In the genomic region with DNA sequence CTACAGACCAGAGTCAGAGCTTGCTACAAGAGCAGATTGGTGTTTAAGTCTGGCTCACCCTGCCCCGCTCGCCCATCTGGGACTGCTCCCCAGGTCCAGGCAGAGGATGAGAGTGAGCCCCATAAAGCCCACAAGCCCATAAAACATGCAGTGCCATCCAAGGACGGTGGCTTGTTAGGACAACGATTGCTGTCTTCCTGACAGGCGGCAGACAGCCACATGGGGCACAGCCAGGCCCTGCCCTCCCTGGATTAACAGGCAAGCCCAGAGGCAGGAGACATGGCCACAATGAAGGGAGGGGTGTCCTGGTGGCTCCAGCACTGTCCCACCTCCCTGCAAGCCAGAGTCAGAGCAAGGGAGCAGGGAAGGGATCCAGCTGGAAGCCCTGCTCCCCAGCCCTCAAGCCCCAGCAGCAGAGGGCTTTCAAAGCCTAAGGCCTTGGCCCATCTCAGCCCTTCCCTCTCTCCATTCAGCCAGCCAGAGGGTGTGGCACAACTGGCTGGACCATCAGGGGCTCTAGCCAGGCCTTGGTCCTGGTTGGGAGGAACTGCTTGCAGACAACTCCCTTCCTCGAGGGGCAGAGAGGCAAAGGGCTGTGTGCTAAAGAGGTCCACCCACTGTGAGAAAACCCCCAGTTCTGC, we compare ENCODE assay signal across 9 mouse cellular contexts. TPM values are rescaled to one million over a fixed set of nuclear protein-coding genes. Genes with fewer than 3 reads are reported as not detected.
DNase-seq lines count a peak whose midpoint lies in the region; ATAC-seq and TF ChIP-seq lines count a peak whose summit lies in the region.
"Had no signal": no experiment of that assay in that cellular context is flagged by ENCODE, and none has a peak within 500 bp of the region (broad histone marks: within the 10 kb centered on the region; RNA-seq: fewer than 3 reads in every experiment).

No protein-coding gene starts in this region.

- no peak overlapping the region for H3K27ac ChIP-seq in intestine, embryonic 16.5 days (ENCODE audit: low read length)
- H3K27ac ChIP-seq in stomach, postnatal 0 days (replicated peaks) = peak overlapping the region; percentile 82
- H3K27ac ChIP-seq: neural tube, embryonic 12.5 days had no signal

- WGBS in intestine, embryonic 16.5 days = 57% methylated on average over 6 of the region's 6 CpGs
- WGBS in stomach, postnatal 0 days = 54% methylated on average over 6 of the region's 6 CpGs

- H3K4me1 ChIP-seq in intestine, embryonic 16.5 days (ENCODE audit: control insufficient read depth, insufficient read depth, low read length) = peaks cover 12% of the 10 kb centered on the region
- peaks cover 3% of the 10 kb centered on the region for H3K4me1 ChIP-seq in stomach, postnatal 0 days (replicated peaks; ENCODE audit: control insufficient read depth, insufficient read depth)

- peak; percentile 55 for DNase-seq in adrenal gland, postnatal 10 days
- no peak for DNase-seq in adrenal gland, adult 18-20 months (ENCODE audit: low spot score in 2 of 2)
- DNase-seq in urinary bladder, postnatal 14 days (ENCODE audit: low spot score) = peak; percentile 74
- no peak for DNase-seq in urinary bladder, adult 2 months (ENCODE audit: low spot score)
- peak; percentile 47 for DNase-seq in stomach, postnatal 0 days (ENCODE audit: low spot score)
- no peak for DNase-seq in frontal cortex, postnatal 14 days (ENCODE audit: low spot score in 2 of 2)
- no peak for DNase-seq in thymus, postnatal 4 days

- no peaks in the 10 kb centered on the region for H3K27me3 ChIP-seq in intestine, embryonic 16.5 days (replicated peaks; ENCODE audit: control insufficient read depth, insufficient read depth, low read length)
- no peaks in the 10 kb centered on the region for H3K27me3 ChIP-seq in stomach, postnatal 0 days (ENCODE audit: control insufficient read depth, insufficient read depth, low read length)
- H3K27me3 ChIP-seq: neural tube, embryonic 12.5 days had no signal

- no peaks in the 10 kb centered on the region for H3K9me3 ChIP-seq in intestine, embryonic 16.5 days (ENCODE audit: control insufficient read depth, low read length)
- H3K9me3 ChIP-seq in stomach, postnatal 0 days (ENCODE audit: control insufficient read depth, low read length) = no peaks in the 10 kb centered on the region
- H3K9me3 ChIP-seq: neural tube, embryonic 12.5 days had no signal

- no peak overlapping the region for H3K9ac ChIP-seq in intestine, embryonic 16.5 days (ENCODE audit: low read depth, low read length)
- H3K9ac ChIP-seq in stomach, postnatal 0 days (ENCODE audit: low read length) = peak overlapping the region; percentile 41; the same call in 1 of the 2 replicates
- H3K9ac ChIP-seq: neural tube, embryonic 12.5 days had no signal

- TF ChIP-seq CTCF in stomach, postnatal 0 days (IDR thresholded peaks at IDR 0.05; ENCODE audit: low read depth) = peak; percentile 19; the same call in 1 of the 2 replicates

- TF ChIP-seq EP300 in stomach, postnatal 0 days (optimal IDR thresholded peaks at IDR 0.05) = no peak

- ATAC-seq in intestine, embryonic 16.5 days = peak; percentile 23; the same call in 1 of the 2 replicates
- ATAC-seq in stomach, postnatal 0 days (ENCODE audit: low FRiP score, low TSS enrichment) = peak; percentile 34

- no peaks in the 10 kb centered on the region for H3K36me3 ChIP-seq in intestine, embryonic 16.5 days (ENCODE audit: control insufficient read depth, insufficient read depth, low read length)
- H3K36me3 ChIP-seq in stomach, postnatal 0 days (ENCODE audit: control insufficient read depth, insufficient read depth, low read length) = no peaks in the 10 kb centered on the region
- H3K36me3 ChIP-seq: neural tube, embryonic 12.5 days had no signal

- H3K4me2 ChIP-seq in intestine, embryonic 16.5 days (ENCODE audit: low read depth, low read length) = no peak overlapping the region
- H3K4me2 ChIP-seq in stomach, postnatal 0 days (replicated peaks; ENCODE audit: low read depth) = no peak overlapping the region
- H3K4me2 ChIP-seq: neural tube, embryonic 12.5 days had no signal

- H3K4me3 ChIP-seq in intestine, embryonic 16.5 days (ENCODE audit: low read length) = no peak overlapping the region
- no peak overlapping the region for H3K4me3 ChIP-seq in stomach, postnatal 0 days (ENCODE audit: low read depth, low read length)
- H3K4me3 ChIP-seq: neural tube, embryonic 12.5 days had no signal

RNA-seq across cellular contexts. Expression of a gene that starts 40.1 kb away (rescaled TPM):
- 100 to 1,000 TPM; 284 to 309 TPM for total RNA-seq in adrenal gland, postnatal 10 days (2021)
- total RNA-seq in adrenal gland, adult 18-20 months (2021) = 100 to 1,000 TPM; 389 to 450 TPM
- 192 and 408 TPM in 2 replicates for polyA plus RNA-seq in urinary bladder, adult 2 months (2012; rRNA removed)
- polyA plus RNA-seq in intestine, embryonic 16.5 days (2015; fragmentation: Nextera tagmentation; extraction: Ambion mirVana) = 20.2 and 23.4 TPM in 2 replicates
- polyA plus RNA-seq in stomach, postnatal 0 days (2015; fragmentation: Nextera tagmentation; extraction: Ambion mirVana) = 28.8 and 32.7 TPM in 2 replicates

RNA-seq across cellular contexts. Expression of a gene that starts 41.2 kb away (rescaled TPM):
- total RNA-seq in adrenal gland, postnatal 10 days (2021) = 1 to 10 TPM; 3.4 to 4.3 TPM
- total RNA-seq in adrenal gland, adult 18-20 months (2021) = 1 to 10 TPM; 1.3 to 2.0 TPM
- 1.2 TPM in 2 replicates for polyA plus RNA-seq in urinary bladder, adult 2 months (2012; rRNA removed)
- polyA plus RNA-seq in intestine, embryonic 16.5 days (2015; fragmentation: Nextera tagmentation; extraction: Ambion mirVana) = 0.12 and 0.31 TPM in 2 replicates
- polyA plus RNA-seq in stomach, postnatal 0 days (2015; fragmentation: Nextera tagmentation; extraction: Ambion mirVana) = 0.13 and 0.19 TPM in 2 replicates

Comparison
In these comparisons a context has a peak if more than half of its experiments do, and no peak if none do; other contexts are left out.
1. DNase-seq: peak in adrenal gland, postnatal 10 days (single experiment), urinary bladder, postnatal 14 days (single experiment) and stomach, postnatal 0 days (single experiment); none in adrenal gland, adult 18-20 months (0 of 2), urinary bladder, adult 2 months (single experiment), frontal cortex, postnatal 14 days (0 of 2) and thymus, postnatal 4 days (single experiment).